Mouse (Mus musculus) liver, embryonic 14.5 days (tissue): ENCODE measurements around the gene Rab6b. TPM values are rescaled to one million over a fixed set of nuclear protein-coding genes. Genes with fewer than 3 reads are reported as not detected.
A peak's percentile ranks its signal among the peaks of the same experiment; 100 is the strongest.

Experiments
- ATAC-seq: fragments of 200-750 bp; cut with Nextera tagmentation; 2 replicates; pipeline ENCODE4 v1.8.0; 2017; ENCODE audit warnings: moderate number of reproducible peaks, mild to moderate bottlenecking, moderate library complexity; ENCODE audit not compliant: insufficient read depth
- DNase-seq, 3 experiments: peaks; one replicate each; pipeline ENCODE4 v3.0.0-alpha.2; 2012 to 2013; ENCODE audit warnings: low read depth in 3 of 3, low spot score in 3 of 3
- H3K27ac ChIP-seq: fragments of 300-500 bp; sonication (generic); 2 replicates; pipeline ENCODE4 v1.5.1; 2014; ENCODE audit warnings: moderate library complexity, mild to moderate bottlenecking, control low read depth, inconsistent platforms
- H3K27me3 ChIP-seq: fragments of 300-500 bp; sonication (generic); 2 replicates; pipeline ENCODE4 v1.6.1; 2014; ENCODE audit warnings: mild to moderate bottlenecking, low read length, moderate library complexity; ENCODE audit not compliant: control insufficient read depth, insufficient read depth
- H3K36me3 ChIP-seq: fragments of 300-500 bp; sonication (generic); replicated peaks from 2 replicates; pipeline ENCODE4 v1.6.1; 2014; ENCODE audit warnings: low read depth; ENCODE audit not compliant: control insufficient read depth, insufficient read depth
- H3K4me1 ChIP-seq, 2 experiments: fragments of 200-500 bp in 1 of 2; fragments of 300-500 bp in 1 of 2; sonication (generic) in 1 of 2; replicated peaks; 2 replicates each; pipeline ENCODE4 v1.6.1; 2012 to 2014; ENCODE audit warnings: antibody characterized with exemption in 1 of 2, inconsistent platforms in 1 of 2, low read length in 1 of 2; ENCODE audit not compliant: control insufficient read depth in 2 of 2, insufficient read depth in 2 of 2
- H3K4me2 ChIP-seq: fragments of 300-500 bp; sonication (generic); 2 replicates; pipeline ENCODE4 v1.6.1; 2014; ENCODE audit warnings: low read depth, mild to moderate bottlenecking, control low read depth, moderate library complexity
- H3K4me3 ChIP-seq, 2 experiments: fragments of 200-500 bp in 1 of 2; fragments of 300-500 bp in 1 of 2; sonication (generic) in 1 of 2; 2 replicates each; pipeline ENCODE4 v1.5.1; 2012 to 2014; ENCODE audit warnings: low read depth in 2 of 2, low read length in 2 of 2, mild to moderate bottlenecking in 2 of 2, control low read depth in 1 of 2, inconsistent platforms in 1 of 2, moderate library complexity in 1 of 2; ENCODE audit not compliant: insufficient read depth in 1 of 2
- H3K9ac ChIP-seq: fragments of 300-500 bp; sonication (generic); replicated peaks from 2 replicates; pipeline ENCODE4 v1.6.1; 2014; ENCODE audit warnings: mild to moderate bottlenecking, control low read depth, moderate library complexity
- H3K9me3 ChIP-seq: fragments of 300-500 bp; sonication (generic); 2 replicates; pipeline ENCODE4 v1.6.1; 2016; ENCODE audit warnings: low read length, mixed read lengths; ENCODE audit not compliant: control insufficient read depth
- CTCF ChIP-seq: IDR thresholded peaks from 2 replicates; pipeline ENCODE4 v1.5.1; 2016; ENCODE audit warnings: antibody characterized with exemption, low read depth, control low read depth
- EP300 ChIP-seq: IDR thresholded peaks from 2 replicates; pipeline ENCODE4 v1.6.1; 2016; ENCODE audit warnings: antibody characterized with exemption, low read depth
- WGBS: fragments of 180-500 bp; shearing (Covaris S2); extraction: QIAGEN DNeasy Blood & Tissue Kit; methylation state at CpG from one replicate; pipeline ENCODE4 v1.1.7; 2014; ENCODE audit not compliant: insufficient replicate concordance; 5-methylcytosine and 5-hydroxymethylcytosine counted together
- polyA plus RNA-seq, 2 experiments: library from polyadenylated mRNA; depleted of rRNA in 1 of 2; stranded (reverse) in 1 of 2; unstranded in 1 of 2; fragments of >200 nt; fragmentation: Nextera tagmentation in 1 of 2; extraction: Ambion mirVana in 1 of 2; gene quantifications; 2 replicates each; pipeline versions ENCODE4 v1.2.1 to v1.2.3; 2012 to 2014

Rab6b gene
- polyA plus RNA-seq, 2 experiments: 0.11 TPM; not detected in 1

- Histone ChIP-seq H3K4me2 (no peak overlapping the region), H3K9ac (no peak overlapping the region), H3K27ac (peak overlapping the region; percentile 47), H3K36me3 (no peaks in the 10 kb centered on the region), H3K4me1 (peaks cover 0 to 28% of the 10 kb centered on the region in 2 experiments; a peak in 2 of 4 replicates), H3K27me3 (no peaks in the 10 kb centered on the region), H3K9me3 (no peaks in the 10 kb centered on the region), H3K4me3 (no peak overlapping the region)
- ATAC-seq: peak; percentile 48; the same call in 1 of the 2 replicates
- TF ChIP-seq EP300 (no peak), CTCF (no peak)
- DNase-seq: no peak
- WGBS: 50% methylated on average over 7 of the region's 7 CpGs
Measured at GRCm38 (mm10) chr9:103234565-103235165, 123.1 kb downstream of the Rab6b start.

Other genes starting within 250 kb of the Rab6b start
- gene Slco2a1, start 123.1 kb upstream of the Rab6b start, polyA plus RNA-seq (2012; rRNA removed): 1.7 and 2.2 TPM in 2 replicates
- 3.3 and 5.7 TPM in 2 replicates for gene Slco2a1, start 123.1 kb upstream of the Rab6b start, polyA plus RNA-seq (2014; fragmentation: Nextera tagmentation; extraction: Ambion mirVana)
- gene Srprb, start 90.3 kb downstream of the Rab6b start, polyA plus RNA-seq (2012; rRNA removed): 17.1 and 17.8 TPM in 2 replicates
- 17.8 and 18.4 TPM in 2 replicates for gene Srprb, start 90.3 kb downstream of the Rab6b start, polyA plus RNA-seq (2014; fragmentation: Nextera tagmentation; extraction: Ambion mirVana)
- gene Gm20425, start 118.5 kb downstream of the Rab6b start, polyA plus RNA-seq (2012; rRNA removed): 0.16 and 0.27 TPM in 2 replicates
- gene Gm20425, start 118.5 kb downstream of the Rab6b start, polyA plus RNA-seq (2014; fragmentation: Nextera tagmentation; extraction: Ambion mirVana): 1.7 and 4.2 TPM in 2 replicates
- 1,880 and 2,444 TPM in 2 replicates for gene Trf, start 118.7 kb downstream of the Rab6b start, polyA plus RNA-seq (2012; rRNA removed)
- 4,893 and 4,971 TPM in 2 replicates for gene Trf, start 118.7 kb downstream of the Rab6b start, polyA plus RNA-seq (2014; fragmentation: Nextera tagmentation; extraction: Ambion mirVana)
- 32.4 and 42.2 TPM in 2 replicates for gene 1300017J02Rik, start 193.3 kb downstream of the Rab6b start, polyA plus RNA-seq (2012; rRNA removed)
- 43.0 and 43.4 TPM in 2 replicates for gene 1300017J02Rik, start 193.3 kb downstream of the Rab6b start, polyA plus RNA-seq (2014; fragmentation: Nextera tagmentation; extraction: Ambion mirVana)
- gene Topbp1, start 193.4 kb downstream of the Rab6b start, polyA plus RNA-seq (2012; rRNA removed): 25.9 and 43.3 TPM in 2 replicates
- gene Topbp1, start 193.4 kb downstream of the Rab6b start, polyA plus RNA-seq (2014; fragmentation: Nextera tagmentation; extraction: Ambion mirVana): 36.4 and 42.5 TPM in 2 replicates